ENCODE assay signal across 13 mouse cellular contexts in the genomic region with DNA sequence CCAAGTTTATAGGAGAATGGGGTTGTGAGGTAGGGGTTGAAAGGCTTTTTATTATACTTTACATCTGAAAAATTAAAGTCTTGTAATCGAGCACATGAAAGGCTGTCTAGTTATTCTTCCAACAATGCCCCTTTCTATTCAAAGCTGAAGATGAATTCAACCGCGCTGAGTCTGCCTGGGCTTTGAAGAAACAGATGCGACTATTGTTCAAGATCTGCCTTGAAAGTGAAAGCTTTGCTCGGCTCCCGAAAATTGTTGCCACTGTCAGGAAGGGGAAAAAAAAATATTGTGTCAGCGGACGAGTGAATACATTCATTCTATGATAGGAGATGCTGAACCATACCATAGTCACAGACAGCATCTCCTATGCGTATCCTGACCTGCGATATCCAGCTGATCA. TPM values are rescaled to one million over a fixed set of nuclear protein-coding genes. Genes with fewer than 3 reads are reported as not detected.
DNase-seq lines count a peak whose midpoint lies in the region; ATAC-seq and TF ChIP-seq lines count a peak whose summit lies in the region.
"Had no signal": no experiment of that assay in that cellular context is flagged by ENCODE, and none has a peak within 500 bp of the region (broad histone marks: within the 10 kb centered on the region; RNA-seq: fewer than 3 reads in every experiment).

No protein-coding gene starts in this region.

- intact Hi-C loops in heart, adult 2 months (cut with DNase I), result no loop called here

- no peaks in the 10 kb centered on the region for H3K9me3 ChIP-seq in hindbrain, embryonic 13.5 days
- no peaks in the 10 kb centered on the region for H3K9me3 ChIP-seq in neural tube, embryonic 12.5 days
- H3K9me3 ChIP-seq: embryonic facial prominence, embryonic 15.5 days had no signal

- no peak for TF ChIP-seq CTCF in lung, adult 2 months (IDR thresholded peaks at IDR 0.05; ENCODE audit: insufficient read depth, low read length)
- no peak for TF ChIP-seq CTCF in cortical plate, adult 2 months (IDR thresholded peaks at IDR 0.05; ENCODE audit: extremely low read depth, insufficient read depth, low read length)
- no peak for TF ChIP-seq CTCF in heart, adult 2 months (IDR thresholded peaks at IDR 0.05)

- no peaks in the 10 kb centered on the region for H3K79me2 ChIP-seq in heart, adult 2 months (replicated peaks; ENCODE audit: control insufficient read depth, insufficient read depth, low read length)

- 55% methylated on average over 10 of the region's 10 CpGs for WGBS in lung, adult 2 months
- WGBS in hindbrain, embryonic 13.5 days, result 21% methylated on average over 10 of the region's 10 CpGs
- 26% methylated on average over 10 of the region's 10 CpGs for WGBS in neural tube, embryonic 12.5 days
- WGBS in heart, adult 2 months, result 49% methylated on average over 10 of the region's 10 CpGs

- H3K4me2 ChIP-seq in hindbrain, embryonic 13.5 days, result peak overlapping the region; percentile 29; the same call in 1 of the 2 replicates
- H3K4me2 ChIP-seq in neural tube, embryonic 12.5 days (replicated peaks), result peak overlapping the region; percentile 31; the same call in 1 of the 2 replicates
- H3K4me2 ChIP-seq: embryonic facial prominence, embryonic 15.5 days had no signal

- TF ChIP-seq POLR2A in lung, adult 2 months (IDR thresholded peaks at IDR 0.05; ENCODE audit: borderline replicate concordance, extremely low read depth, low read depth, low read length), result no peak
- no peak for TF ChIP-seq POLR2A in cortical plate, adult 2 months (IDR thresholded peaks at IDR 0.05; ENCODE audit: extremely low read depth, insufficient read depth, low read length)
- TF ChIP-seq POLR2A in heart, adult 2 months (IDR thresholded peaks at IDR 0.05; ENCODE audit: insufficient read depth, low read depth, low read length), result no peak

- peak overlapping the region; percentile 42 for H3K4me3 ChIP-seq in lung, adult 2 months (replicated peaks; ENCODE audit: extremely low read depth, low read depth, low read length)
- no peak overlapping the region for H3K4me3 ChIP-seq in cortical plate, adult 2 months (ENCODE audit: insufficient read depth, low read length)
- no peak overlapping the region for H3K4me3 ChIP-seq in hindbrain, embryonic 13.5 days
- no peak overlapping the region for H3K4me3 ChIP-seq in neural tube, embryonic 12.5 days
- no peak overlapping the region for H3K4me3 ChIP-seq in heart, adult 2 months
- H3K4me3 ChIP-seq: embryonic facial prominence, embryonic 15.5 days had no signal

- no peaks in the 10 kb centered on the region for H3K27me3 ChIP-seq in hindbrain, embryonic 13.5 days
- no peaks in the 10 kb centered on the region for H3K27me3 ChIP-seq in neural tube, embryonic 12.5 days (replicated peaks)
- H3K27me3 ChIP-seq in heart, adult 2 months (ENCODE audit: control insufficient read depth, insufficient read depth, low read length), result no peaks in the 10 kb centered on the region
- H3K27me3 ChIP-seq: embryonic facial prominence, embryonic 15.5 days had no signal

- peaks cover 5% of the 10 kb centered on the region for H3K4me1 ChIP-seq in lung, adult 2 months (ENCODE audit: control insufficient read depth, insufficient read depth, low read length)
- no peaks in the 10 kb centered on the region for H3K4me1 ChIP-seq in cortical plate, adult 2 months (ENCODE audit: control insufficient read depth, insufficient read depth, low read length)
- H3K4me1 ChIP-seq in hindbrain, embryonic 13.5 days (replicated peaks), result peaks cover 5% of the 10 kb centered on the region; the same call in 1 of the 2 replicates
- H3K4me1 ChIP-seq in neural tube, embryonic 12.5 days, result peaks cover 14% of the 10 kb centered on the region; the same call in 1 of the 2 replicates
- H3K4me1 ChIP-seq in heart, adult 2 months (ENCODE audit: control insufficient read depth, insufficient read depth, low read length), result peaks cover 3% of the 10 kb centered on the region
- H3K4me1 ChIP-seq: embryonic facial prominence, embryonic 15.5 days had no signal

- TF ChIP-seq EP300 in heart, adult 2 months (IDR thresholded peaks at IDR 0.05; ENCODE audit: insufficient read depth, low read depth, low read length), result no peak

- H3K36me3 ChIP-seq in hindbrain, embryonic 13.5 days, result no peaks in the 10 kb centered on the region
- H3K36me3 ChIP-seq in neural tube, embryonic 12.5 days, result no peaks in the 10 kb centered on the region
- no peaks in the 10 kb centered on the region for H3K36me3 ChIP-seq in heart, adult 2 months (ENCODE audit: control insufficient read depth, insufficient read depth, low read length)
- H3K36me3 ChIP-seq: embryonic facial prominence, embryonic 15.5 days had no signal

- no peak overlapping the region for H3K9ac ChIP-seq in hindbrain, embryonic 13.5 days
- no peak overlapping the region for H3K9ac ChIP-seq in neural tube, embryonic 12.5 days
- no peak overlapping the region for H3K9ac ChIP-seq in heart, adult 2 months (ENCODE audit: low read depth, low read length)
- H3K9ac ChIP-seq: embryonic facial prominence, embryonic 15.5 days had no signal

- no peak for DNase-seq in lung, adult 2 months
- DNase-seq in lung, postnatal 4 days, result no peak
- no peak for DNase-seq in heart, adult 2 months
- DNase-seq in liver, result no peak
- DNase-seq: adrenal gland, postnatal 36 days; cerebellum, adult 9-10 months; lung, postnatal 10 days had no signal

- 0 out of 2 replicates have a peak overlapping the region, but pooled peaks have one; percentile 7 for H3K27ac ChIP-seq in cortical plate, adult 2 months (ENCODE audit: insufficient read depth, low read length)
- H3K27ac ChIP-seq in hindbrain, embryonic 13.5 days, result no peak overlapping the region
- H3K27ac ChIP-seq in neural tube, embryonic 12.5 days, result no peak overlapping the region
- H3K27ac ChIP-seq in heart, adult 2 months, result no peak overlapping the region
- H3K27ac ChIP-seq: embryonic facial prominence, embryonic 15.5 days; stomach, postnatal 0 days had no signal

- ATAC-seq in hindbrain, embryonic 13.5 days (ENCODE audit: low FRiP score), result no peak
- ATAC-seq in neural tube, embryonic 12.5 days (ENCODE audit: low FRiP score, low read depth), result no peak

RNA-seq across cellular contexts. Expression of a gene that starts 16.9 kb away (rescaled TPM):
- polyA plus RNA-seq in lung, adult 2 months (2012; rRNA removed), result 37.1 and 56.1 TPM in 2 replicates
- 1.4 and 1.8 TPM in 2 replicates for polyA plus RNA-seq in cortical plate, adult 2 months (2012; rRNA removed)
- polyA plus RNA-seq in hindbrain, embryonic 13.5 days (2015; fragmentation: Nextera tagmentation; extraction: Ambion mirVana), result 5.1 and 5.9 TPM in 2 replicates
- 12.0 and 12.8 TPM in 2 replicates for polyA plus RNA-seq in neural tube, embryonic 12.5 days (2016; fragmentation: Nextera tagmentation; extraction: Ambion mirVana)
- under 1 TPM; 0.14 to 0.16 TPM for total RNA-seq in heart, adult 2 months (2021)
- polyA plus RNA-seq in heart, adult 2 months (2012; rRNA removed), result 0.08 and 0.09 TPM in 2 replicates
- polyA plus RNA-seq: liver, adult 2 months had no signal

RNA-seq across cellular contexts. Expression of a gene that starts 50.0 kb away (rescaled TPM):
- polyA plus RNA-seq in lung, adult 2 months (2012; rRNA removed), result 5.0 and 5.1 TPM in 2 replicates
- polyA plus RNA-seq in cortical plate, adult 2 months (2012; rRNA removed), result 315 and 333 TPM in 2 replicates
- polyA plus RNA-seq in hindbrain, embryonic 13.5 days (2015; fragmentation: Nextera tagmentation; extraction: Ambion mirVana), result 2.1 and 2.4 TPM in 2 replicates
- 1.2 and 1.6 TPM in 2 replicates for polyA plus RNA-seq in neural tube, embryonic 12.5 days (2016; fragmentation: Nextera tagmentation; extraction: Ambion mirVana)
- total RNA-seq in heart, adult 2 months (2021), result under 1 TPM; 0.34 to 0.66 TPM
- polyA plus RNA-seq in heart, adult 2 months (2012; rRNA removed), result 0.39 and 0.79 TPM in 2 replicates
- total RNA-seq: liver, adult 2 months had no signal
- polyA plus RNA-seq: liver, adult 2 months had no signal

Comparison
In these comparisons a context has a peak if more than half of its experiments do, and no peak if none do; other contexts are left out.
1. RNA of a gene that starts 50.0 kb away (polyA plus RNA-seq): 315 to 333 TPM in cortical plate, adult 2 months; 5.0 to 5.1 TPM in lung, adult 2 months, 2.1 to 2.4 TPM in hindbrain, embryonic 13.5 days, 1.2 to 1.6 TPM in neural tube, embryonic 12.5 days and 0.39 to 0.79 TPM in heart, adult 2 months; every median in the first group is over 10 times any median in the second.